Mouse (Mus musculus) cortical plate, adult 2 months (tissue): ENCODE measurements at regions not wholly inside any gene's neighbourhood (a gene's known extent, or its start where the extent isn't known, plus 50 kb on each side); places are given as distances from the start of the nearest gene placed in this dataset.
A peak's percentile ranks its signal among the peaks of the same experiment; 100 is the strongest.

ENCODE experiments used
- H3K27ac ChIP-seq: fragments of 200-500 bp; 2 replicates; pipeline ENCODE4 v1.5.1; 2012; ENCODE audit warnings: low read length, control low read depth, inconsistent platforms; ENCODE audit not compliant: insufficient read depth
- H3K4me1 ChIP-seq: fragments of 200-500 bp; 2 replicates; pipeline ENCODE4 v1.6.1; 2011; ENCODE audit warnings: low read length; ENCODE audit not compliant: control insufficient read depth, insufficient read depth
- H3K4me3 ChIP-seq: fragments of 200-500 bp; 2 replicates; pipeline ENCODE4 v1.5.1; 2011; ENCODE audit warnings: mild to moderate bottlenecking, low read length, control low read depth; ENCODE audit not compliant: insufficient read depth
- CTCF ChIP-seq: fragments of 200-500 bp; IDR thresholded peaks from 2 replicates; pipeline ENCODE4 v1.5.1; 2011; ENCODE audit warnings: mild to moderate bottlenecking, control low read depth, low read length; ENCODE audit not compliant: insufficient read depth; ENCODE audit errors: extremely low read depth
- POLR2A ChIP-seq: fragments of 200-500 bp; IDR thresholded peaks from 2 replicates; pipeline ENCODE4 v1.6.1; 2011; ENCODE audit warnings: mild to moderate bottlenecking, low read length, control low read depth; ENCODE audit not compliant: insufficient read depth; ENCODE audit errors: extremely low read depth

GRCm38 (mm10) chr12:31130434-31130833 lies 56.8 kb downstream of the Fam110c start:
- no peak overlapping the region for H3K4me3 ChIP-seq
- H3K27ac ChIP-seq: no peak overlapping the region
- H3K4me1 ChIP-seq: no peaks in the 10 kb centered on the region
- TF ChIP-seq CTCF (no peak), POLR2A (no peak)

- Histone ChIP-seq H3K4me1 (no peaks in the 10 kb centered on the region), H3K27ac (no peak overlapping the region), H3K4me3 (no peak overlapping the region)
- TF ChIP-seq POLR2A: no peak
- no peak for TF ChIP-seq CTCF
Observed at GRCm38 (mm10) chr12:31134465-31134992, 60.9 kb downstream of the Fam110c start.

GRCm38 (mm10) chr12:31136364-31136763 lies 62.7 kb downstream of the Fam110c start:
- Histone ChIP-seq H3K4me3 (no peak overlapping the region), H3K4me1 (no peaks in the 10 kb centered on the region), H3K27ac (no peak overlapping the region)
- TF ChIP-seq CTCF: no peak
- TF ChIP-seq POLR2A: no peak

GRCm38 (mm10) chr12:31136911-31137310 lies 63.2 kb downstream of the Fam110c start:
- Histone ChIP-seq H3K4me1 (no peaks in the 10 kb centered on the region), H3K27ac (no peak overlapping the region), H3K4me3 (no peak overlapping the region)
- TF ChIP-seq CTCF: no peak
- TF ChIP-seq POLR2A: no peak

GRCm38 (mm10) chr12:31137431-31137830 lies 63.8 kb downstream of the Fam110c start:
- H3K27ac ChIP-seq: no peak overlapping the region

GRCm38 (mm10) chr12:31139853-31140252 lies 66.2 kb downstream of the Fam110c start:
- TF ChIP-seq POLR2A (no peak), CTCF (no peak)
- H3K4me1 ChIP-seq: no peaks in the 10 kb centered on the region
- H3K4me3 ChIP-seq: no peak overlapping the region
- no peak overlapping the region for H3K27ac ChIP-seq

More at GRCm38 (mm10) chr12:31137431-31137830, 63.8 kb downstream of the Fam110c start:
- H3K4me1 ChIP-seq: no peaks in the 10 kb centered on the region
- no peak overlapping the region for H3K4me3 ChIP-seq
- TF ChIP-seq POLR2A (no peak), CTCF (no peak)

- H3K27ac ChIP-seq: no peak overlapping the region
- no peaks in the 10 kb centered on the region; the same call in 1 of the 2 replicates for H3K4me1 ChIP-seq
- H3K4me3 ChIP-seq: no peak overlapping the region
- TF ChIP-seq CTCF: no peak
- no peak for TF ChIP-seq POLR2A
Observed at GRCm38 (mm10) chr12:31143266-31143665, 69.6 kb downstream of the Fam110c start.

- 0 out of 2 replicates have a peak overlapping the region, but pooled peaks have one; percentile 9 for H3K27ac ChIP-seq
- no peak for TF ChIP-seq CTCF
- TF ChIP-seq POLR2A: no peak
- H3K4me1 ChIP-seq: no peaks in the 10 kb centered on the region; the same call in 1 of the 2 replicates
Observed at GRCm38 (mm10) chr12:31145032-31145781, 71.5 kb downstream of the Fam110c start.

GRCm38 (mm10) chr12:31148417-31149356 lies 75.0 kb downstream of the Fam110c start:
- TF ChIP-seq CTCF: no peak
- TF ChIP-seq POLR2A: no peak
- Histone ChIP-seq H3K27ac (no peak overlapping the region), H3K4me3 (no peak overlapping the region), H3K4me1 (no peaks in the 10 kb centered on the region; the same call in 1 of the 2 replicates)

More at GRCm38 (mm10) chr12:31145032-31145781, 71.5 kb downstream of the Fam110c start:
- H3K4me3 ChIP-seq: no peak overlapping the region
